Mouse (Mus musculus) cortical plate, adult 2 months (tissue): Measurements from ENCODE around the gene Ltbp2.

Experiments
- CTCF ChIP-seq: fragments of 200-500 bp; IDR thresholded peaks from 2 replicates; pipeline ENCODE4 v1.5.1; 2011; ENCODE audit warnings: mild to moderate bottlenecking, control low read depth, low read length; ENCODE audit not compliant: insufficient read depth; ENCODE audit errors: extremely low read depth
- POLR2A ChIP-seq: fragments of 200-500 bp; IDR thresholded peaks from 2 replicates; pipeline ENCODE4 v1.6.1; 2011; ENCODE audit warnings: mild to moderate bottlenecking, low read length, control low read depth; ENCODE audit not compliant: insufficient read depth; ENCODE audit errors: extremely low read depth

DNA sequence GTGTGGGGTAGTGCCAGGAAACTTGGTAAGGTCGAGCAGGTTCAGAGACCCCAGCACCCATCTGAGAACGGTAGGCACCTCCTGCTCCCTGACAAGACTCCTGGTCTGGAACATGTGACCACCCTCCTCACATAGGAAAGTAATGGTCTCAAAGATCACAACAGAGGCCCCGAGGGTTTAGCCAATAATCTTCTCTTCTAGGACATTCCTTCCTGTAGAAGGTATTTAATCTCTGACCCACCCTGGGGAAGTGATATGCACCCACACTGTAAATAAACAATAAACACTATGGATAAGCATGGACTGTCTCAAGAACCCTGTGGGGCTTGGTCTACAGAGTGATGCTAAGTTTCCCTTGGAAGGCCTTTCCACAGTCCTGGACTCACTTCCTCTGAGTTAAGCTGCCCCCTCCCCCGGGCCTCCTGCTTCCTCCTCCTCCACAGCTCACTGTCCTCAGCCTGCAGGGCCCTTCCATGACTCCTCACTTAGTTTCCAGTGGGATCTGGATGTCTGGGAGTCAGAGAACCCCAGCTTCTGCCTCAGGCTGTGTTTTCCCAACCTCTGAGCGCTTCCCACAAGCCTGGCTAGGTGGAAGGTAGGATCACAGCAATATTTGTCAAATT, 110.1 kb downstream of the Ltbp2 start:
- TF ChIP-seq POLR2A (no peak), CTCF (no peak)
